Comparison of ENCODE assay signal across 9 mouse cellular contexts in the genomic region with DNA sequence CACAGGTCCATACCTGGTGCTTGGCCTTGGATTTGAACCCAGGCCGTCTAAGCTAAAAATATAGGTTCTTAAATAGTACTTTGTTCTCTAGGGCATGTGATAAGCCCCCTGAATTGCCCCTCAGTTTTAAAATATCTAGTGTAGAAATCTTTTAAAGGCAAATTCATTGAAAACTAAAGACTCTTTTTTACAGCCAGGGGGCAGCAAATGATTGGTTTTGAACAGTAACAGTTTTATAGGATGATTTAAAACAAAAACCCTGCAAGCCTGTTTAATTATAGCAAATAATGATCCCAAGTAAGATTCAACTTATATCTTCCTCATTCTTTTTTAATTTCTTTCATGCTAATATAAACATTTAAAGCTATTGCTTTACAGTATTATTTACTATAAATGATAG. TPM values are rescaled to one million over a fixed set of nuclear protein-coding genes. Genes with fewer than 3 reads are reported as not detected.
DNase-seq lines count a peak whose midpoint lies in the region; ATAC-seq and TF ChIP-seq lines count a peak whose summit lies in the region.
"Had no signal": no experiment of that assay in that cellular context is flagged by ENCODE, and none has a peak within 500 bp of the region (broad histone marks: within the 10 kb centered on the region; RNA-seq: fewer than 3 reads in every experiment).

No protein-coding gene starts in this region.

- no peaks in the 10 kb centered on the region for H3K27me3 ChIP-seq in kidney, adult 2 months (replicated peaks; ENCODE audit: control insufficient read depth, insufficient read depth, low read length)
- H3K27me3 ChIP-seq in kidney, embryonic 15.5 days, result no peaks in the 10 kb centered on the region
- H3K27me3 ChIP-seq in midbrain, postnatal 0 days (ENCODE audit: insufficient read depth, low read length), result no peaks in the 10 kb centered on the region
- no peaks in the 10 kb centered on the region for H3K27me3 ChIP-seq in midbrain, embryonic 16.5 days (ENCODE audit: control insufficient read depth, insufficient read depth, low read depth, low read length)
- no peaks in the 10 kb centered on the region for H3K27me3 ChIP-seq in forebrain, embryonic 12.5 days

- TF ChIP-seq POLR2A in kidney, adult 2 months (IDR thresholded peaks at IDR 0.05; ENCODE audit: low read depth, low read length), result no peak

- no peaks in the 10 kb centered on the region for H3K36me3 ChIP-seq in kidney, adult 2 months (ENCODE audit: control insufficient read depth, insufficient read depth, low read length)
- no peaks in the 10 kb centered on the region for H3K36me3 ChIP-seq in kidney, embryonic 15.5 days
- H3K36me3 ChIP-seq in midbrain, postnatal 0 days (ENCODE audit: insufficient read depth, low read length), result no peaks in the 10 kb centered on the region
- H3K36me3 ChIP-seq in midbrain, embryonic 16.5 days (ENCODE audit: control insufficient read depth, insufficient read depth, low read length), result no peaks in the 10 kb centered on the region
- no peaks in the 10 kb centered on the region for H3K36me3 ChIP-seq in forebrain, embryonic 12.5 days (replicated peaks)

- TF ChIP-seq CTCF in kidney, adult 2 months (conservative IDR thresholded peaks at IDR 0.05; ENCODE audit: insufficient read depth, insufficient read length, low read depth, low read length), result no peak
- TF ChIP-seq CTCF in midbrain, postnatal 0 days (IDR thresholded peaks at IDR 0.05), result peak; percentile 73

- no peak overlapping the region for H3K27ac ChIP-seq in kidney, adult 2 months (ENCODE audit: insufficient read depth, low read depth, low read length)
- no peak overlapping the region for H3K27ac ChIP-seq in kidney, embryonic 15.5 days
- H3K27ac ChIP-seq in midbrain, postnatal 0 days (ENCODE audit: low read depth, low read length), result no peak overlapping the region
- no peak overlapping the region for H3K27ac ChIP-seq in midbrain, embryonic 16.5 days (ENCODE audit: low read length)
- no peak overlapping the region for H3K27ac ChIP-seq in forebrain, embryonic 12.5 days

- 70% methylated on average over 1 of the region's 1 CpGs for WGBS in kidney, adult 2 months
- 76% methylated on average over 1 of the region's 1 CpGs for WGBS in kidney, embryonic 15.5 days
- WGBS in midbrain, postnatal 0 days, result 70% methylated on average over 1 of the region's 1 CpGs
- WGBS in midbrain, embryonic 16.5 days, result 73% methylated on average over 1 of the region's 1 CpGs
- 71% methylated on average over 1 of the region's 1 CpGs for WGBS in forebrain, embryonic 12.5 days

- intact Hi-C loops in left cerebral cortex, postnatal 25 days (cut with DNase I), result no loop called here

- H3K9me3 ChIP-seq in kidney, embryonic 15.5 days (replicated peaks), result no peaks in the 10 kb centered on the region
- no peaks in the 10 kb centered on the region for H3K9me3 ChIP-seq in midbrain, postnatal 0 days (ENCODE audit: low read length)
- H3K9me3 ChIP-seq in midbrain, embryonic 16.5 days (replicated peaks; ENCODE audit: control insufficient read depth, low read length, poor library complexity, severe bottlenecking), result no peaks in the 10 kb centered on the region
- no peaks in the 10 kb centered on the region for H3K9me3 ChIP-seq in forebrain, embryonic 12.5 days

- H3K4me1 ChIP-seq in kidney, adult 2 months (ENCODE audit: control insufficient read depth, insufficient read depth, low read length), result no peaks in the 10 kb centered on the region
- H3K4me1 ChIP-seq in kidney, embryonic 15.5 days, result no peaks in the 10 kb centered on the region
- H3K4me1 ChIP-seq in midbrain, postnatal 0 days (ENCODE audit: insufficient read depth, low read length), result no peaks in the 10 kb centered on the region
- H3K4me1 ChIP-seq in midbrain, embryonic 16.5 days (ENCODE audit: control insufficient read depth, insufficient read depth, low read length), result no peaks in the 10 kb centered on the region
- no peaks in the 10 kb centered on the region for H3K4me1 ChIP-seq in forebrain, embryonic 12.5 days

- no peak overlapping the region for H3K4me2 ChIP-seq in kidney, embryonic 15.5 days
- no peak overlapping the region for H3K4me2 ChIP-seq in midbrain, postnatal 0 days (ENCODE audit: low read depth, low read length, poor library complexity, severe bottlenecking)
- H3K4me2 ChIP-seq in midbrain, embryonic 16.5 days (ENCODE audit: low read length), result no peak overlapping the region
- H3K4me2 ChIP-seq in forebrain, embryonic 12.5 days, result no peak overlapping the region

- no peak overlapping the region for H3K9ac ChIP-seq in kidney, embryonic 15.5 days
- no peak overlapping the region for H3K9ac ChIP-seq in midbrain, postnatal 0 days (replicated peaks; ENCODE audit: low read length, poor library complexity, severe bottlenecking)
- no peak overlapping the region for H3K9ac ChIP-seq in midbrain, embryonic 16.5 days (ENCODE audit: low read depth, low read length)
- no peak overlapping the region for H3K9ac ChIP-seq in forebrain, embryonic 12.5 days
- H3K9ac ChIP-seq: liver, postnatal 0 days had no signal

- peak; percentile 65 to 75 for DNase-seq in cerebellum, postnatal 14 days
- DNase-seq in cerebellum, adult 11 months, result no peak
- peak; percentile 12 for DNase-seq in kidney, adult 2 months
- peak; percentile 66 for DNase-seq in midbrain, postnatal 0 days (ENCODE audit: low spot score)
- DNase-seq in left cerebral cortex, postnatal 25 days (ENCODE audit: low spot score in 2 of 2), result peak; percentile 34 to 43
- DNase-seq: liver, postnatal 0 days had no signal

- H3K4me3 ChIP-seq in kidney, adult 2 months (ENCODE audit: insufficient read depth, low read depth, low read length), result no peak overlapping the region
- H3K4me3 ChIP-seq in kidney, embryonic 15.5 days (replicated peaks), result no peak overlapping the region
- H3K4me3 ChIP-seq in midbrain, postnatal 0 days (ENCODE audit: low read depth, low read length), result no peak overlapping the region
- H3K4me3 ChIP-seq in midbrain, embryonic 16.5 days (ENCODE audit: low read depth, low read length), result no peak overlapping the region
- H3K4me3 ChIP-seq in forebrain, embryonic 12.5 days (replicated peaks), result no peak overlapping the region

- no peak for ATAC-seq in kidney, embryonic 15.5 days (replicated peaks; ENCODE audit: low FRiP score)
- no peak for ATAC-seq in midbrain, postnatal 0 days (ENCODE audit: low FRiP score)
- ATAC-seq in midbrain, embryonic 16.5 days, result no peak
- ATAC-seq in forebrain, embryonic 12.5 days (ENCODE audit: low FRiP score), result no peak
- ATAC-seq: liver, postnatal 0 days had no signal

RNA-seq across cellular contexts. Expression of gene Fam92a, which starts 58.9 kb away (rescaled TPM):
- polyA plus RNA-seq in kidney, adult 2 months (2012; rRNA removed), result 8.3 and 8.5 TPM in 2 replicates
- polyA plus RNA-seq in kidney, embryonic 15.5 days (2015; fragmentation: Nextera tagmentation; extraction: Ambion mirVana), result 90.0 and 91.8 TPM in 2 replicates
- 76.0 and 79.8 TPM in 2 replicates for total RNA-seq in midbrain, postnatal 0 days (2014; rRNA removed)
- 125 and 143 TPM in 2 replicates for polyA plus RNA-seq in midbrain, postnatal 0 days (2015; fragmentation: Nextera tagmentation; extraction: Ambion mirVana)
- polyA plus RNA-seq in midbrain, embryonic 16.5 days (2015; fragmentation: Nextera tagmentation; extraction: Ambion mirVana), result 100 and 101 TPM in 2 replicates
- total RNA-seq in left cerebral cortex, postnatal 25 days (2021), result 10 to 100 TPM; 72.5 to 79.7 TPM
- 109 and 114 TPM in 2 replicates for polyA plus RNA-seq in forebrain, embryonic 12.5 days (2016; fragmentation: Nextera tagmentation; extraction: Ambion mirVana)
